Mouse (Mus musculus): ENCODE results near the gene Hjurp. TPM values are rescaled to one million over a fixed set of nuclear protein-coding genes. Genes with fewer than 3 reads are reported as not detected.

Gene Hjurp
- polyA plus RNA-seq, 1 experiment, result 67.6 TPM

- DNase-seq (ENCODE audit: low spot score), result peak; percentile 94
Observed at GRCm38 (mm10) chr1:88262255-88262654, 15.2 kb downstream of the Hjurp start.

- no peak for DNase-seq (ENCODE audit: low spot score)
Observed at GRCm38 (mm10) chr1:88261706-88262105, 15.7 kb downstream of the Hjurp start.

GRCm38 (mm10) chr1:88260604-88261377 is 16.6 kb downstream of the Hjurp start:
- peak; percentile 40 for DNase-seq (ENCODE audit: low spot score)

- DNase-seq (ENCODE audit: low spot score), result no peak
Observed at GRCm38 (mm10) chr1:88260114-88260513, 17.3 kb downstream of the Hjurp start.

GRCm38 (mm10) chr1:88259643-88260024 is 17.8 kb downstream of the Hjurp start:
- DNase-seq (ENCODE audit: low spot score), result no peak

GRCm38 (mm10) chr1:88258881-88259642 is 18.4 kb downstream of the Hjurp start:
- no peak for DNase-seq (ENCODE audit: low spot score)

GRCm38 (mm10) chr1:88258361-88258760 is 19.1 kb downstream of the Hjurp start:
- no peak for DNase-seq (ENCODE audit: low spot score)

GRCm38 (mm10) chr1:88257681-88258080 is 19.8 kb downstream of the Hjurp start:
- DNase-seq (ENCODE audit: low spot score), result no peak

- no peak for DNase-seq (ENCODE audit: low spot score)
Observed at GRCm38 (mm10) chr1:88256886-88257663, 20.4 kb downstream of the Hjurp start.

GRCm38 (mm10) chr1:88255989-88256754 is 21.3 kb downstream of the Hjurp start:
- no peak for DNase-seq (ENCODE audit: low spot score)

- DNase-seq (ENCODE audit: low spot score), result no peak
Observed at GRCm38 (mm10) chr1:88255466-88255857, 22.0 kb downstream of the Hjurp start.

- no peak for DNase-seq (ENCODE audit: low spot score)
Observed at GRCm38 (mm10) chr1:88254793-88255465, 22.5 kb downstream of the Hjurp start.

GRCm38 (mm10) chr1:88253540-88253939 is 23.9 kb downstream of the Hjurp start:
- DNase-seq (ENCODE audit: low spot score), result no peak

GRCm38 (mm10) chr1:88253106-88253505 is 24.3 kb downstream of the Hjurp start:
- no peak for DNase-seq (ENCODE audit: low spot score)

GRCm38 (mm10) chr1:88250023-88250422 is 27.4 kb downstream of the Hjurp start:
- DNase-seq (ENCODE audit: low spot score), result no peak

GRCm38 (mm10) chr1:88249596-88249995 is 27.8 kb downstream of the Hjurp start:
- no peak for DNase-seq (ENCODE audit: low spot score)

GRCm38 (mm10) chr1:88248658-88249057 is 28.8 kb downstream of the Hjurp start:
- no peak for DNase-seq (ENCODE audit: low spot score)

- no peak for DNase-seq (ENCODE audit: low spot score)
Observed at GRCm38 (mm10) chr1:88247660-88248059, 29.8 kb downstream of the Hjurp start.

GRCm38 (mm10) chr1:88246386-88246785 is 31.0 kb downstream of the Hjurp start:
- DNase-seq (ENCODE audit: low spot score), result no peak

GRCm38 (mm10) chr1:88245881-88246280 is 31.6 kb downstream of the Hjurp start:
- DNase-seq (ENCODE audit: low spot score), result no peak

- no peak for DNase-seq (ENCODE audit: low spot score)
Observed at GRCm38 (mm10) chr1:88243861-88244260, 33.6 kb downstream of the Hjurp start.
